Mouse (Mus musculus) liver, adult 2 months (tissue): ENCODE data around the gene Mutyh.

Experiments used
- CTCF ChIP-seq: fragments of 200-500 bp; IDR thresholded peaks from 2 replicates; pipeline ENCODE4 v1.5.1; 2011; ENCODE audit warnings: low read depth, low read length, control low read depth
- POLR2A ChIP-seq: fragments of 200-500 bp; IDR thresholded peaks from 2 replicates; pipeline ENCODE4 v1.6.1; 2011; ENCODE audit warnings: low read length, control low read depth; ENCODE audit not compliant: insufficient read depth; ENCODE audit errors: extremely low read depth

GRCm38 (mm10) chr4:116844324-116844723 lies 36.8 kb downstream of the Mutyh start:
- TF ChIP-seq CTCF, result peak; percentile 18; the same call in 1 of the 2 replicates
- no peak for TF ChIP-seq POLR2A
